Mouse (Mus musculus): ENCODE data around the gene Hpca. TPM values are rescaled to one million over a fixed set of nuclear protein-coding genes. Genes with fewer than 3 reads are reported as not detected.
A peak's percentile ranks its signal among the peaks of the same experiment; 100 is the strongest.

Hpca gene
- polyA plus RNA-seq, 1 experiment from 2014 or later: 1.7 TPM

GRCm38 (mm10) chr4:129079126-129079525 lies 42.7 kb downstream of the Hpca start:
- Histone ChIP-seq H3K4me2 (no peak overlapping the region), H3K27ac (ENCODE audit: low read depth) (no peak overlapping the region), H3K36me3 (ENCODE audit: insufficient read depth) (peaks cover 72% of the 10 kb centered on the region), H3K9me3 (ENCODE audit: low read depth, low read length) (no peaks in the 10 kb centered on the region; the same call in 1 of the 2 replicates), H3K4me3 (ENCODE audit: low read depth, low read length) (no peak overlapping the region), H3K27me3 (ENCODE audit: insufficient read depth, low read length) (no peaks in the 10 kb centered on the region), H3K9ac (no peak overlapping the region), H3K4me1 (ENCODE audit: insufficient read depth) (no peaks in the 10 kb centered on the region)
- WGBS: 94% methylated on average over 9 of the region's 9 CpGs
- no peak for DNase-seq
- no peak for TF ChIP-seq CTCF (IDR thresholded peaks at IDR 0.05; ENCODE audit: low read depth)
- no peak for ATAC-seq (ENCODE audit: insufficient read depth)

- no peak overlapping the region for H3K4me2 ChIP-seq
- WGBS: 86% methylated on average over 4 of the region's 4 CpGs
These were observed 53.0 kb downstream of the Hpca start for GRCm38 (mm10) chr4:129068848-129069247.

GRCm38 (mm10) chr4:129067638-129068415 lies 54.0 kb downstream of the Hpca start:
- Histone ChIP-seq H3K4me1 (ENCODE audit: insufficient read depth) (no peaks in the 10 kb centered on the region), H3K36me3 (ENCODE audit: insufficient read depth) (no peaks in the 10 kb centered on the region), H3K4me3 (ENCODE audit: low read depth, low read length) (no peak overlapping the region), H3K9me3 (ENCODE audit: low read depth, low read length) (no peaks in the 10 kb centered on the region), H3K4me2 (no peak overlapping the region), H3K27ac (ENCODE audit: low read depth) (no peak overlapping the region), H3K9ac (no peak overlapping the region), H3K27me3 (ENCODE audit: insufficient read depth, low read length) (no peaks in the 10 kb centered on the region)
- 83% methylated on average over 5 of the region's 5 CpGs for WGBS
- no peak for TF ChIP-seq CTCF (IDR thresholded peaks at IDR 0.05; ENCODE audit: low read depth)
- DNase-seq (no peak), ATAC-seq (ENCODE audit: insufficient read depth) (no peak)

More at GRCm38 (mm10) chr4:129068848-129069247, 53.0 kb downstream of the Hpca start:
- Histone ChIP-seq H3K4me3 (ENCODE audit: low read depth, low read length) (no peak overlapping the region), H3K4me1 (ENCODE audit: insufficient read depth) (no peaks in the 10 kb centered on the region), H3K27ac (ENCODE audit: low read depth) (no peak overlapping the region), H3K27me3 (ENCODE audit: insufficient read depth, low read length) (no peaks in the 10 kb centered on the region), H3K9ac (no peak overlapping the region), H3K36me3 (ENCODE audit: insufficient read depth) (no peaks in the 10 kb centered on the region; the same call in 1 of the 2 replicates), H3K9me3 (ENCODE audit: low read depth, low read length) (no peaks in the 10 kb centered on the region)
- DNase-seq (no peak), ATAC-seq (ENCODE audit: insufficient read depth) (no peak)
- TF ChIP-seq CTCF (IDR thresholded peaks at IDR 0.05; ENCODE audit: low read depth): no peak

- H3K27me3 ChIP-seq (ENCODE audit: insufficient read depth, low read length): no peaks in the 10 kb centered on the region
- no peak overlapping the region for H3K4me3 ChIP-seq (ENCODE audit: low read depth, low read length)
- no peak overlapping the region for H3K4me2 ChIP-seq
- H3K4me1 ChIP-seq (ENCODE audit: insufficient read depth): no peaks in the 10 kb centered on the region
- no peak for TF ChIP-seq CTCF (IDR thresholded peaks at IDR 0.05; ENCODE audit: low read depth)
- DNase-seq (no peak), ATAC-seq (ENCODE audit: insufficient read depth) (no peak)
- no peak overlapping the region for H3K27ac ChIP-seq (ENCODE audit: low read depth)
- H3K36me3 ChIP-seq (ENCODE audit: insufficient read depth): no peaks in the 10 kb centered on the region
- no peaks in the 10 kb centered on the region for H3K9me3 ChIP-seq (ENCODE audit: low read depth, low read length)
- H3K9ac ChIP-seq: no peak overlapping the region
These were observed 56.1 kb downstream of the Hpca start for GRCm38 (mm10) chr4:129065688-129066236.

GRCm38 (mm10) chr4:129062281-129063075 lies 59.4 kb downstream of the Hpca start:
- Histone ChIP-seq H3K27ac (ENCODE audit: low read depth) (no peak overlapping the region; the same call in 1 of the 2 replicates), H3K36me3 (ENCODE audit: insufficient read depth) (no peaks in the 10 kb centered on the region), H3K27me3 (ENCODE audit: insufficient read depth, low read length) (no peaks in the 10 kb centered on the region), H3K9ac (no peak overlapping the region), H3K4me2 (no peak overlapping the region), H3K4me1 (ENCODE audit: insufficient read depth) (peaks cover 5% of the 10 kb centered on the region; the same call in 1 of the 2 replicates), H3K9me3 (ENCODE audit: low read depth, low read length) (no peaks in the 10 kb centered on the region), H3K4me3 (ENCODE audit: low read depth, low read length) (no peak overlapping the region)
- peak; percentile 32; the same call in 1 of the 2 replicates for TF ChIP-seq CTCF (IDR thresholded peaks at IDR 0.05; ENCODE audit: low read depth)
- ATAC-seq (ENCODE audit: insufficient read depth) (no peak), DNase-seq (peak; percentile 49)
- 70% methylated on average over 3 of the region's 3 CpGs for WGBS

Other genes with a start within 250 kb of the Hpca start
- gene Trim62, start 238.5 kb downstream of the Hpca start, polyA plus RNA-seq (2014; fragmentation: Nextera tagmentation; extraction: Ambion mirVana): 8.4 and 8.5 TPM in 2 replicates
- 17.6 and 21.2 TPM in 2 replicates for gene Azin2, start 159.6 kb downstream of the Hpca start, polyA plus RNA-seq (2014; fragmentation: Nextera tagmentation; extraction: Ambion mirVana)
- 138 and 148 TPM in 2 replicates for gene Ak2, start 130.1 kb downstream of the Hpca start, polyA plus RNA-seq (2014; fragmentation: Nextera tagmentation; extraction: Ambion mirVana)
- gene Rnf19b, start 63.8 kb downstream of the Hpca start, polyA plus RNA-seq (2014; fragmentation: Nextera tagmentation; extraction: Ambion mirVana): 7.9 and 8.5 TPM in 2 replicates
- 11.9 and 13.1 TPM in 2 replicates for gene Tmem54, start 16.5 kb downstream of the Hpca start, polyA plus RNA-seq (2014; fragmentation: Nextera tagmentation; extraction: Ambion mirVana)
- 2.1 and 2.2 TPM in 2 replicates for gene Fndc5, start 15.0 kb upstream of the Hpca start, polyA plus RNA-seq (2014; fragmentation: Nextera tagmentation; extraction: Ambion mirVana)
- gene S100pbp, start 67.7 kb upstream of the Hpca start, polyA plus RNA-seq (2014; fragmentation: Nextera tagmentation; extraction: Ambion mirVana): 17.3 and 18.1 TPM in 2 replicates
- gene Yars, start 67.7 kb upstream of the Hpca start, polyA plus RNA-seq (2014; fragmentation: Nextera tagmentation; extraction: Ambion mirVana): 84.4 and 92.2 TPM in 2 replicates
- gene C77080, start 139.4 kb upstream of the Hpca start, polyA plus RNA-seq (2014; fragmentation: Nextera tagmentation; extraction: Ambion mirVana): 2.8 and 3.2 TPM in 2 replicates
- gene Sync, start 165.6 kb upstream of the Hpca start, polyA plus RNA-seq (2014; fragmentation: Nextera tagmentation; extraction: Ambion mirVana): 0.33 and 0.54 TPM in 2 replicates
- gene Rbbp4, start 213.3 kb upstream of the Hpca start, polyA plus RNA-seq (2014; fragmentation: Nextera tagmentation; extraction: Ambion mirVana): 387 and 402 TPM in 2 replicates
- gene Zbtb8os, start 213.7 kb upstream of the Hpca start, polyA plus RNA-seq (2014; fragmentation: Nextera tagmentation; extraction: Ambion mirVana): 49.2 and 51.6 TPM in 2 replicates

Data from lung, embryonic 14.5 days (tissue).